Mouse (Mus musculus) cerebellum, adult 2 months (tissue): ENCODE measurements around the gene Hspa12a.

Experiments
- CTCF ChIP-seq: fragments of 200-500 bp; IDR thresholded peaks from 2 replicates; pipeline ENCODE4 v1.5.1; 2011; ENCODE audit warnings: low read depth, mild to moderate bottlenecking, control low read depth, low read length, moderate library complexity, borderline replicate concordance; ENCODE audit not compliant: insufficient read depth
- POLR2A ChIP-seq: fragments of 200-500 bp; IDR thresholded peaks from 2 replicates; pipeline ENCODE4 v1.6.1; 2011; ENCODE audit warnings: low read length, control low read depth, borderline replicate concordance; ENCODE audit not compliant: insufficient read depth

GRCm38 (mm10) chr19:58839345-58839744 is 104.1 kb downstream of the Hspa12a start:
- no peak for TF ChIP-seq CTCF
- TF ChIP-seq POLR2A = no peak
